Mouse (Mus musculus): ENCODE measurements around the gene Gm11568.
"Not testable (repeated sequence)": the region's sequence is repeated elsewhere in the genome, so short reads cannot be mapped to it uniquely, and the experiment has no call there.

Gene Gm11568

GRCm38 (mm10) chr11:99857617-99858016, at the start of gene Gm11568:
Gene Gm11568 (plus strand): TSS chr11:99857917.
- DNase-seq, result no peak

GRCm38 (mm10) chr11:99809792-99810191, 47.9 kb upstream of the Gm11568 start, which contains the start of gene Krtap4-13:
Gene Krtap4-13 (minus strand): TSS chr11:99809892.
- not testable (repeated sequence) for DNase-seq

- DNase-seq, result not testable (repeated sequence)
Measured at GRCm38 (mm10) chr11:99815566-99815965, 42.2 kb upstream of the Gm11568 start, which contains the start of gene Gm11564. Gene Gm11564 (minus strand): TSS chr11:99815666.

- no peak for DNase-seq
Measured at GRCm38 (mm10) chr11:99837966-99838365, 19.8 kb upstream of the Gm11568 start, which contains the start of gene 2300003K06Rik. Gene 2300003K06Rik (minus strand): TSS chr11:99838066.

GRCm38 (mm10) chr11:99842185-99842584, 15.5 kb upstream of the Gm11568 start:
- DNase-seq, result no peak

- DNase-seq, result no peak
Measured at GRCm38 (mm10) chr11:99846746-99847145, 11.0 kb upstream of the Gm11568 start.

- no peak for DNase-seq
Measured at GRCm38 (mm10) chr11:99851508-99851907, 6.2 kb upstream of the Gm11568 start, which contains the start of gene Krtap4-16. Gene Krtap4-16 (minus strand): TSS chr11:99851608.

GRCm38 (mm10) chr11:99854121-99854520, 3.6 kb upstream of the Gm11568 start:
- no peak for DNase-seq

- no peak for DNase-seq
Measured at GRCm38 (mm10) chr11:99858761-99859160, 1.0 kb downstream of the Gm11568 start.

GRCm38 (mm10) chr11:99864176-99864575, 6.5 kb downstream of the Gm11568 start, which contains the start of gene Gm11559:
Gene Gm11559 (plus strand): TSS chr11:99864476.
- DNase-seq, result not testable (repeated sequence)

- DNase-seq, result not testable (repeated sequence)
Measured at GRCm38 (mm10) chr11:99873089-99873488, 15.4 kb downstream of the Gm11568 start, which contains the start of gene Krtap9-1. Gene Krtap9-1 (plus strand): TSS chr11:99873389.

- DNase-seq, result not testable (repeated sequence)
Measured at GRCm38 (mm10) chr11:99878887-99879286, 21.2 kb downstream of the Gm11568 start, which contains the start of gene Gm11567. Gene Gm11567 (plus strand): TSS chr11:99879187.

GRCm38 (mm10) chr11:99907620-99908019, 49.9 kb downstream of the Gm11568 start, which contains the start of gene Krtap31-1:
Gene Krtap31-1 (plus strand): TSS chr11:99907920.
- DNase-seq, result no peak

Measured in B cell, adult 2 months (primary cell).